Mouse (Mus musculus) myocyte (in vitro differentiated cells): ENCODE results near the gene Elmod3. TPM values are rescaled to one million over a fixed set of nuclear protein-coding genes. Genes with fewer than 3 reads are reported as not detected.

Experiments used
- H3K27me3 ChIP-seq: one replicate; pipeline ENCODE4 v1.6.1; 2011; ENCODE audit not compliant: control insufficient read depth, insufficient read depth, insufficient read length
- H3K36me3 ChIP-seq: one replicate; pipeline ENCODE4 v1.6.1; 2011; ENCODE audit not compliant: control insufficient read depth, insufficient read depth
- H3K4me2 ChIP-seq: one replicate; pipeline ENCODE4 v1.6.1; 2011; ENCODE audit warnings: low read depth, control low read depth
- H3K4me3 ChIP-seq: one replicate; pipeline ENCODE4 v1.5.1; 2011; ENCODE audit warnings: mild to moderate bottlenecking, control low read depth, moderate library complexity
- H3K79me2 ChIP-seq: one replicate; pipeline ENCODE4 v1.6.1; 2011; ENCODE audit not compliant: control insufficient read depth, insufficient read depth
- H3ac ChIP-seq: one replicate; pipeline ENCODE4 v1.6.1; 2011; ENCODE audit not compliant: control insufficient read depth, insufficient read length
- CEBPB ChIP-seq: IDR thresholded peaks from 2 replicates; pipeline ENCODE4 v1.6.1; 2011; ENCODE audit warnings: mild to moderate bottlenecking, moderate library complexity; ENCODE audit not compliant: poor library complexity, insufficient read depth, severe bottlenecking
- E2F4 ChIP-seq: IDR thresholded peaks from one replicate; pipeline ENCODE4 v1.6.1; 2011; ENCODE audit warnings: mild to moderate bottlenecking, control low read depth, moderate library complexity; ENCODE audit not compliant: insufficient read depth
- MAX ChIP-seq: IDR thresholded peaks from one replicate; pipeline ENCODE4 v1.6.1; 2011; ENCODE audit warnings: low read depth, mild to moderate bottlenecking, control low read depth
- MYOD1 ChIP-seq, 3 experiments: IDR thresholded peaks; one replicate each; pipeline ENCODE4 v1.6.1; 2011; ENCODE audit warnings: control low read depth in 2 of 3, low read depth in 2 of 3, mild to moderate bottlenecking in 2 of 3, moderate library complexity in 1 of 3; ENCODE audit not compliant: insufficient read length in 2 of 3, control insufficient read depth in 1 of 3
- MYOG ChIP-seq, 3 experiments: IDR thresholded peaks; one replicate each; pipeline ENCODE4 v1.6.1; 2011; ENCODE audit warnings: control low read depth in 2 of 3, low read depth in 2 of 3, mild to moderate bottlenecking in 2 of 3; ENCODE audit not compliant: insufficient read length in 2 of 3, control insufficient read depth in 1 of 3, insufficient read depth in 1 of 3
- POLR2A ChIP-seq: IDR thresholded peaks from one replicate; pipeline ENCODE4 v1.6.1; 2011; ENCODE audit warnings: low read depth, mild to moderate bottlenecking, control low read depth, moderate library complexity; ENCODE audit not compliant: insufficient read length
- POLR2AphosphoS2 ChIP-seq: IDR thresholded peaks from one replicate; pipeline ENCODE4 v1.6.1; 2011; ENCODE audit warnings: low read depth, control low read depth; ENCODE audit not compliant: insufficient read length
- REST ChIP-seq: IDR thresholded peaks from one replicate; pipeline ENCODE4 v1.6.1; 2011; ENCODE audit warnings: mild to moderate bottlenecking, control low read depth, moderate library complexity; ENCODE audit not compliant: insufficient read depth, insufficient read length
- SRF ChIP-seq: IDR thresholded peaks from one replicate; pipeline ENCODE4 v1.6.1; 2011; ENCODE audit warnings: low read depth; ENCODE audit not compliant: control insufficient read depth, insufficient read length
- TCF12 ChIP-seq: IDR thresholded peaks from one replicate; pipeline ENCODE4 v1.6.1; 2011; ENCODE audit warnings: mild to moderate bottlenecking, control low read depth; ENCODE audit not compliant: poor library complexity, insufficient read depth, severe bottlenecking
- TCF3 ChIP-seq: IDR thresholded peaks from one replicate; pipeline ENCODE4 v1.6.1; 2011; ENCODE audit warnings: low read depth, control low read depth; ENCODE audit not compliant: insufficient read length
- USF1 ChIP-seq: IDR thresholded peaks from one replicate; pipeline ENCODE4 v1.6.1; 2011; ENCODE audit warnings: low read depth, mild to moderate bottlenecking, control low read depth, moderate library complexity
- polyA plus RNA-seq: library from polyadenylated mRNA; unstranded; fragments of >200 nt; fragmentation: generic; extraction: Trizol; gene quantifications from one replicate; pipeline ENCODE4 v1.2.1, GENCODE M21; 2012; ENCODE audit warnings: missing spikeins

The Elmod3 gene
- polyA plus RNA-seq, 1 experiment: 6.4 TPM

- H3K36me3 ChIP-seq: no peaks in the 10 kb centered on the region
- no peaks in the 10 kb centered on the region for H3K27me3 ChIP-seq
- no peak overlapping the region for H3K4me2 ChIP-seq
- TF ChIP-seq POLR2A (no peak), USF1 (no peak), TCF3 (no peak), REST (no peak), TCF12 (no peak), E2F4 (no peak)
- no peak overlapping the region for H3ac ChIP-seq
- no peaks in the 10 kb centered on the region for H3K79me2 ChIP-seq
- H3K4me3 ChIP-seq: no peak overlapping the region
These were observed 26.4 kb downstream of the Elmod3 start for GRCm38 (mm10) chr6:72571826-72572225.

- Histone ChIP-seq H3K27me3 (no peaks in the 10 kb centered on the region), H3K79me2 (no peaks in the 10 kb centered on the region), H3ac (no peak overlapping the region), H3K4me2 (no peak overlapping the region), H3K36me3 (no peaks in the 10 kb centered on the region), H3K4me3 (no peak overlapping the region)
- TF ChIP-seq REST: no peak
- no peak for TF ChIP-seq TCF12
- TF ChIP-seq POLR2A: no peak
- TF ChIP-seq CEBPB: no peak
- no peak for TF ChIP-seq SRF
- no peak for TF ChIP-seq MAX
- no peak for TF ChIP-seq E2F4
- no peak for TF ChIP-seq POLR2AphosphoS2
These were observed 27.4 kb downstream of the Elmod3 start for GRCm38 (mm10) chr6:72570644-72571397.

GRCm38 (mm10) chr6:72568736-72569135 is 29.5 kb downstream of the Elmod3 start:
- no peaks in the 10 kb centered on the region for H3K36me3 ChIP-seq
- H3K4me2 ChIP-seq: no peak overlapping the region
- H3K4me3 ChIP-seq: no peak overlapping the region
- no peaks in the 10 kb centered on the region for H3K79me2 ChIP-seq
- H3ac ChIP-seq: no peak overlapping the region
- TF ChIP-seq TCF12 (no peak), SRF (no peak), MYOG (IDR thresholded peaks at IDR 0.05; ENCODE audit: control insufficient read depth in 1 of 3, insufficient read depth in 1 of 3, insufficient read length in 2 of 3, low read depth in 2 of 3) (no peak), USF1 (no peak), MYOD1 (IDR thresholded peaks at IDR 0.05; ENCODE audit: control insufficient read depth in 1 of 3, insufficient read length in 2 of 3, low read depth in 2 of 3) (no peak), CEBPB (no peak), MAX (no peak), E2F4 (no peak), TCF3 (no peak), POLR2AphosphoS2 (no peak), POLR2A (no peak), REST (no peak)
- no peaks in the 10 kb centered on the region for H3K27me3 ChIP-seq

GRCm38 (mm10) chr6:72567508-72567907 is 30.7 kb downstream of the Elmod3 start:
- no peaks in the 10 kb centered on the region for H3K27me3 ChIP-seq
- H3K36me3 ChIP-seq: no peaks in the 10 kb centered on the region
- no peaks in the 10 kb centered on the region for H3K79me2 ChIP-seq
- H3K4me3 ChIP-seq: no peak overlapping the region
- H3ac ChIP-seq: no peak overlapping the region
- TF ChIP-seq E2F4: no peak
- TF ChIP-seq TCF12: no peak
- no peak for TF ChIP-seq USF1
- TF ChIP-seq POLR2AphosphoS2: no peak
- H3K4me2 ChIP-seq: no peak overlapping the region

- no peaks in the 10 kb centered on the region for H3K36me3 ChIP-seq
- TF ChIP-seq REST (no peak), TCF3 (no peak), CEBPB (no peak), MYOD1 (IDR thresholded peaks at IDR 0.05; ENCODE audit: control insufficient read depth in 1 of 3, insufficient read length in 2 of 3, low read depth in 2 of 3) (peak in 2 of 3 experiments; percentile 48 to 59), POLR2AphosphoS2 (peak; percentile 58), E2F4 (no peak), USF1 (no peak), MYOG (IDR thresholded peaks at IDR 0.05; ENCODE audit: control insufficient read depth in 1 of 3, insufficient read depth in 1 of 3, insufficient read length in 2 of 3, low read depth in 2 of 3) (peak in 2 of 3 experiments; percentile 39 to 62), TCF12 (no peak), POLR2A (no peak), MAX (no peak), SRF (no peak)
- H3K79me2 ChIP-seq: no peaks in the 10 kb centered on the region
- no peak overlapping the region for H3ac ChIP-seq
- no peak overlapping the region for H3K4me2 ChIP-seq
- no peaks in the 10 kb centered on the region for H3K27me3 ChIP-seq
- H3K4me3 ChIP-seq: no peak overlapping the region
These were observed 32.2 kb downstream of the Elmod3 start for GRCm38 (mm10) chr6:72566044-72566443.
